Mouse (Mus musculus) midbrain, postnatal 0 days (tissue): ENCODE data around the gene Ppp4r2. TPM values are rescaled to one million over a fixed set of nuclear protein-coding genes. Genes with fewer than 3 reads are reported as not detected.
A peak's percentile ranks its signal among the peaks of the same experiment; 100 is the strongest.

Source experiments
- ATAC-seq: fragments of 200-750 bp; cut with Nextera tagmentation; 2 replicates; pipeline ENCODE4 v1.8.0; 2017; ENCODE audit warnings: moderate number of reproducible peaks, mild to moderate bottlenecking, moderate TSS enrichment, moderate library complexity; ENCODE audit not compliant: low FRiP score
- DNase-seq: peaks from one replicate; pipeline ENCODE4 v3.0.0-alpha.2; 2015; ENCODE audit warnings: low spot score
- H3K27ac ChIP-seq: fragments of 300-500 bp; sonication (generic); 2 replicates; pipeline ENCODE4 v1.5.1; 2014; ENCODE audit warnings: low read depth, mild to moderate bottlenecking, low read length, mixed read lengths
- H3K27me3 ChIP-seq: fragments of 300-500 bp; sonication (generic); 2 replicates; pipeline ENCODE4 v1.6.1; 2014; ENCODE audit warnings: low read length, control low read depth, mixed read lengths; ENCODE audit not compliant: insufficient read depth
- H3K36me3 ChIP-seq: fragments of 300-500 bp; sonication (generic); 2 replicates; pipeline ENCODE4 v1.6.1; 2014; ENCODE audit warnings: low read length, control low read depth, mixed read lengths; ENCODE audit not compliant: insufficient read depth
- H3K4me1 ChIP-seq: fragments of 300-500 bp; sonication (generic); 2 replicates; pipeline ENCODE4 v1.6.1; 2014; ENCODE audit warnings: mild to moderate bottlenecking, control low read depth, antibody characterized with exemption, low read length, mixed read lengths; ENCODE audit not compliant: insufficient read depth
- H3K4me2 ChIP-seq: fragments of 300-500 bp; sonication (generic); 2 replicates; pipeline ENCODE4 v1.6.1; 2014; ENCODE audit warnings: low read depth, mild to moderate bottlenecking, low read length, mixed read lengths; ENCODE audit not compliant: poor library complexity, severe bottlenecking
- H3K4me3 ChIP-seq: fragments of 300-500 bp; sonication (generic); 2 replicates; pipeline ENCODE4 v1.5.1; 2014; ENCODE audit warnings: low read depth, mild to moderate bottlenecking, low read length, moderate library complexity
- H3K9ac ChIP-seq: fragments of 300-500 bp; sonication (generic); replicated peaks from 2 replicates; pipeline ENCODE4 v1.6.1; 2014; ENCODE audit warnings: mild to moderate bottlenecking, low read length, moderate library complexity, mixed read lengths; ENCODE audit not compliant: poor library complexity, severe bottlenecking
- H3K9me3 ChIP-seq: fragments of 300-500 bp; sonication (generic); 2 replicates; pipeline ENCODE4 v1.6.1; 2016; ENCODE audit warnings: low read length, control low read depth
- CTCF ChIP-seq: IDR thresholded peaks from 2 replicates; pipeline ENCODE4 v1.5.1; 2016; ENCODE audit warnings: antibody characterized with exemption, mild to moderate bottlenecking
- WGBS: fragments of 180-500 bp; shearing (Covaris S2); extraction: QIAGEN DNeasy Blood & Tissue Kit; methylation state at CpG from one replicate; pipeline ENCODE4 v1.1.7; 2014; 5-methylcytosine and 5-hydroxymethylcytosine counted together
- polyA plus RNA-seq: library from polyadenylated mRNA; unstranded; fragments of >200 nt; fragmentation: Nextera tagmentation; extraction: Ambion mirVana; gene quantifications from 2 replicates; pipeline ENCODE4 v1.2.1, GENCODE M21; 2015
- total RNA-seq: library from RNA; depleted of rRNA; stranded (reverse); fragments of >200 nt; gene quantifications from 2 replicates; pipeline ENCODE4 v1.2.3, GENCODE M21; 2014; rRNA removed

The Ppp4r2 gene
- 32.7 and 39.0 TPM in 2 replicates for total RNA-seq
- polyA plus RNA-seq, result 8.4 and 10.0 TPM in 2 replicates

GRCm38 (mm10) chr6:100833355-100833754, at the start of gene Ppp4r2:
Gene Ppp4r2, plus strand, starts transcription at chr6:100833622.
- peak within 1 kb of the TSS; percentile 46 for H3K4me2 ChIP-seq
- H3K4me3 ChIP-seq, result peak within 1 kb of the TSS; percentile 77
- peak; percentile 95 for DNase-seq
- peaks cover 15% of the 10 kb centered on the region for H3K36me3 ChIP-seq
- 0 out of 2 replicates have a peak, but pooled peaks cover 7% of the 10 kb centered on the region for H3K4me1 ChIP-seq
- peak within 1 kb of the TSS; percentile 81 for H3K9ac ChIP-seq
- no peak for TF ChIP-seq CTCF
- H3K27me3 ChIP-seq, result no peaks in the 10 kb centered on the region
- 1% methylated on average over 32 of the region's 50 CpGs for WGBS
- peak; percentile 94 for ATAC-seq
- peak within 1 kb of the TSS; percentile 83 for H3K27ac ChIP-seq
- no peaks in the 10 kb centered on the region for H3K9me3 ChIP-seq

GRCm38 (mm10) chr6:100787726-100788125, 45.7 kb upstream of the Ppp4r2 start:
- 94% methylated on average over 1 of the region's 1 CpGs for WGBS
- H3K27me3 ChIP-seq, result no peaks in the 10 kb centered on the region
- DNase-seq, result no peak
- no peaks in the 10 kb centered on the region for H3K36me3 ChIP-seq
- no peaks in the 10 kb centered on the region for H3K4me1 ChIP-seq
- TF ChIP-seq CTCF, result no peak
- H3K9ac ChIP-seq, result no peak overlapping the region
- H3K4me3 ChIP-seq, result no peak overlapping the region
- no peak overlapping the region for H3K4me2 ChIP-seq
- ATAC-seq, result no peak
- H3K9me3 ChIP-seq, result no peaks in the 10 kb centered on the region
- no peak overlapping the region for H3K27ac ChIP-seq

GRCm38 (mm10) chr6:100789161-100789560, 44.3 kb upstream of the Ppp4r2 start:
- WGBS, result 83% methylated on average over 1 of the region's 1 CpGs
- H3K36me3 ChIP-seq, result no peaks in the 10 kb centered on the region
- no peak overlapping the region for H3K9ac ChIP-seq
- no peak overlapping the region for H3K27ac ChIP-seq
- no peak for ATAC-seq
- no peak overlapping the region for H3K4me3 ChIP-seq
- no peaks in the 10 kb centered on the region for H3K9me3 ChIP-seq
- no peak for DNase-seq
- no peak for TF ChIP-seq CTCF
- no peaks in the 10 kb centered on the region for H3K4me1 ChIP-seq
- H3K27me3 ChIP-seq, result no peaks in the 10 kb centered on the region
- no peak overlapping the region for H3K4me2 ChIP-seq

- TF ChIP-seq CTCF, result no peak
- Histone ChIP-seq H3K4me3 (no peak overlapping the region), H3K9me3 (no peaks in the 10 kb centered on the region), H3K4me2 (no peak overlapping the region), H3K36me3 (no peaks in the 10 kb centered on the region), H3K27ac (no peak overlapping the region), H3K9ac (no peak overlapping the region), H3K27me3 (no peaks in the 10 kb centered on the region), H3K4me1 (no peaks in the 10 kb centered on the region)
- 88% methylated on average over 3 of the region's 3 CpGs for WGBS
- no peak for ATAC-seq
- DNase-seq, result no peak
These were observed 41.3 kb upstream of the Ppp4r2 start for GRCm38 (mm10) chr6:100792055-100792659.

- ATAC-seq (no peak), DNase-seq (peak; percentile 40)
- 81% methylated on average over 14 of the region's 14 CpGs for WGBS
These were observed 40.3 kb upstream of the Ppp4r2 start for GRCm38 (mm10) chr6:100792973-100793769.

GRCm38 (mm10) chr6:100795797-100796196, 37.6 kb upstream of the Ppp4r2 start:
- no peak for TF ChIP-seq CTCF
- 61% methylated on average over 6 of the region's 6 CpGs for WGBS
- Histone ChIP-seq H3K4me3 (no peak overlapping the region), H3K4me1 (no peaks in the 10 kb centered on the region), H3K9me3 (no peaks in the 10 kb centered on the region), H3K27ac (no peak overlapping the region), H3K4me2 (no peak overlapping the region), H3K36me3 (no peaks in the 10 kb centered on the region), H3K27me3 (no peaks in the 10 kb centered on the region), H3K9ac (no peak overlapping the region)
- DNase-seq (peak; percentile 5), ATAC-seq (no peak)

More at GRCm38 (mm10) chr6:100792973-100793769, 40.3 kb upstream of the Ppp4r2 start:
- Histone ChIP-seq H3K4me3 (no peak overlapping the region), H3K4me1 (no peaks in the 10 kb centered on the region), H3K27me3 (no peaks in the 10 kb centered on the region), H3K36me3 (no peaks in the 10 kb centered on the region), H3K9me3 (no peaks in the 10 kb centered on the region), H3K4me2 (no peak overlapping the region), H3K27ac (no peak overlapping the region), H3K9ac (no peak overlapping the region)
- no peak for TF ChIP-seq CTCF
